Mouse (Mus musculus): ENCODE data around the gene Mylk.

- TF ChIP-seq CTCF (IDR thresholded peaks at IDR 0.05; ENCODE audit: insufficient read depth, low read length), result peak; percentile 99
- TF ChIP-seq POLR2A (IDR thresholded peaks at IDR 0.05; ENCODE audit: borderline replicate concordance, extremely low read depth, low read depth, low read length), result no peak
Measured at GRCm38 (mm10) chr16:34902294-34902680, 157.3 kb downstream of the Mylk start.
